Mouse (Mus musculus): Measurements from ENCODE around the gene She. TPM values are rescaled to one million over a fixed set of nuclear protein-coding genes. Genes with fewer than 3 reads are reported as not detected.
"Not testable (repeated sequence)": the region's sequence is repeated elsewhere in the genome, so short reads cannot be mapped to it uniquely, and the experiment has no call there.

She gene
- polyA plus RNA-seq (2015; fragmentation: Nextera tagmentation; extraction: Ambion mirVana) = 3.6 and 3.7 TPM in 2 replicates

- Histone ChIP-seq H3K27me3 (replicated peaks) (peaks cover 56% of the 10 kb centered on the region), H3K27ac (peak within 1 kb of the TSS; percentile 44; the same call in 1 of the 2 replicates)
Observed at GRCm38 (mm10) chr3:89830815-89831591, at the start of gene She. Gene She (plus strand): TSS chr3:89831370.

GRCm38 (mm10) chr3:89781640-89782039 lies 49.5 kb upstream of the She start:
- no peak overlapping the region for H3K4me3 ChIP-seq (replicated peaks)
- no peaks in the 10 kb centered on the region for H3K27me3 ChIP-seq (replicated peaks)
- H3K36me3 ChIP-seq = peaks cover 47% of the 10 kb centered on the region
- H3K4me1 ChIP-seq = peaks cover 9% of the 10 kb centered on the region
- ATAC-seq (ENCODE audit: insufficient read depth, low FRiP score, low read depth) = no peak
- H3K9me3 ChIP-seq = no peaks in the 10 kb centered on the region
- H3K4me2 ChIP-seq = no peak overlapping the region
- 74% methylated on average over 5 of the region's 5 CpGs for WGBS
- H3K27ac ChIP-seq = no peak overlapping the region
- no peak overlapping the region for H3K9ac ChIP-seq

More at GRCm38 (mm10) chr3:89830815-89831591, at the start of gene She:
- H3K4me3 ChIP-seq (replicated peaks) = peak within 1 kb of the TSS; percentile 42
- no peaks in the 10 kb centered on the region for H3K36me3 ChIP-seq
- H3K9ac ChIP-seq = peak within 1 kb of the TSS; percentile 29; the same call in 1 of the 2 replicates
- no peaks in the 10 kb centered on the region for H3K9me3 ChIP-seq
- WGBS = 2% methylated on average over 85 of the region's 96 CpGs
- H3K4me2 ChIP-seq = peak within 1 kb of the TSS; percentile 74
- ATAC-seq (ENCODE audit: insufficient read depth, low FRiP score, low read depth) = 0 out of 2 replicates have a peak, but pooled peaks have one; percentile 47
- H3K4me1 ChIP-seq = peaks cover 11% of the 10 kb centered on the region; the same call in 1 of the 2 replicates

DNA sequence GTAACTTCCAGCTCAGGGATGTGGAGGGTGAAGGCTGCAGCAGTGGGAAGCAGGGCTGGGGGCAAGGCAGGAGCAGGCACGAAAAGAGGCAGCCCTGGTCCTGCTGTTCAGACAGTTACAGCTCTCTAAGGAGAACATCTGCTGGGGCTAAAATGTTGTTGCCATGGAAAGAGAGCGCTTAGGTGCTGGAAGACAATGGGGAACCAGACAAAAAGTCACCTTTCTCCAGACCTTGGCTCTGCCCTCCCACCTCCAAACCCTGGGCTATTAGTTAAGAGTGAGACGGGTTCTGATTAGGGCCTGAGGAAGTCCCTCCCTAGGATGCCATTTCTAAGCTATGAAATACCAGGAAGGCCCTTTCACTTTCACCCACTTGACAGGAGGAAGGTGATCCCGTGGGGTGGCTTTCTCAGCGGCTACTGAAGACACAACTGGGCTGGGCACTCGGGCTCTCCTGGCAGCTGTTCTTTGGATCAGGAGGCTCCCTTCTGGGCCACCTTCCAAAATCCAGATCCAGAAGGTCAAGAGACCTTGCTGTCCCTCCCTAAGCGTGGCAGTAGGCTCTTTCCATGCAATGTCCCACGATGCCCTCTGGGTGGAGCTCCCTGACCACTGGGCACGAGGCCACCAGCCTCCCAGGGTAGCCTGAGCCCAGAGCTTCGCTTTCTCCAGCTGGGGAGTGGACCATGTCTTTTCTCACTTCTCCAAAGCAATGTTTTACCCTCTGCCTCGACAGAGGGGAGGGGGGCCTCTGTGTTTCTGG lies 46.0 kb upstream of the She start:
- H3K9ac ChIP-seq = no peak overlapping the region
- 14% methylated on average over 11 of the region's 11 CpGs for WGBS
- H3K4me2 ChIP-seq = peak overlapping the region; percentile 14; the same call in 1 of the 2 replicates
- H3K27ac ChIP-seq = peak overlapping the region; percentile 51
- ATAC-seq (ENCODE audit: insufficient read depth, low FRiP score, low read depth) = peak; percentile 54; the same call in 1 of the 2 replicates
- no peaks in the 10 kb centered on the region for H3K27me3 ChIP-seq (replicated peaks)
- H3K4me1 ChIP-seq = peaks cover 9% of the 10 kb centered on the region
- H3K4me3 ChIP-seq (replicated peaks) = no peak overlapping the region
- H3K9me3 ChIP-seq = no peaks in the 10 kb centered on the region
- peaks cover 24% of the 10 kb centered on the region for H3K36me3 ChIP-seq

DNA sequence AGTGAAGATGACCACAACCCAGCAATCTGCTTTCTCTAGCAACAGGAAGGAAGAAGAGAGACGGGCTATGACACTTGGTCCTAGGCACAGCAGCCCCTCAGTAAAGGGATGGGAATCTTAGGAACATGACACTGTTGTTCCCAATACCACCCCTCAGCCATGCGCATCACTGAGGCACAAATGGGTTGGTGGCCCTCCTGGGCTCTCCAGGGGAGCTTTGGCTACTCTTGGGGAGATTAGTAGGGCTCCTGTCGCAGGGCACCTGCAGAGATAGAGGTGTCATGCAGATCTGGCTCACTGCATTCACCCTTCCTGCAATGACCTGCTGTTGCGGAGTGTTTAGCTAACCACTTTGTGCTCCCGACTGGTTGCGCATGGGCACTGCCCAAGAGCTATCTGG lies 44.9 kb upstream of the She start:
- Histone ChIP-seq H3K4me3 (replicated peaks) (no peak overlapping the region), H3K27ac (no peak overlapping the region), H3K4me1 (peaks cover 9% of the 10 kb centered on the region), H3K36me3 (peaks cover 14% of the 10 kb centered on the region), H3K9ac (no peak overlapping the region), H3K4me2 (no peak overlapping the region), H3K9me3 (no peaks in the 10 kb centered on the region), H3K27me3 (replicated peaks) (no peaks in the 10 kb centered on the region)
- ATAC-seq (ENCODE audit: insufficient read depth, low FRiP score, low read depth) = no peak
- WGBS = 74% methylated on average over 6 of the region's 6 CpGs

- Histone ChIP-seq H3K36me3 (no peaks in the 10 kb centered on the region), H3K4me3 (replicated peaks) (no peak overlapping the region), H3K9me3 (no peaks in the 10 kb centered on the region), H3K9ac (no peak overlapping the region), H3K27me3 (replicated peaks) (no peaks in the 10 kb centered on the region), H3K27ac (no peak overlapping the region), H3K4me1 (peaks cover 9% of the 10 kb centered on the region), H3K4me2 (no peak overlapping the region)
- ATAC-seq (ENCODE audit: insufficient read depth, low FRiP score, low read depth) = no peak
- WGBS = 78% methylated on average over 16 of the region's 16 CpGs
Observed at GRCm38 (mm10) chr3:89788680-89789352, 42.4 kb upstream of the She start.

- no peaks in the 10 kb centered on the region for H3K36me3 ChIP-seq
- peaks cover 3% of the 10 kb centered on the region; the same call in 1 of the 2 replicates for H3K4me1 ChIP-seq
- no peaks in the 10 kb centered on the region for H3K27me3 ChIP-seq (replicated peaks)
- H3K9me3 ChIP-seq = no peaks in the 10 kb centered on the region
- 54% methylated on average over 2 of the region's 2 CpGs for WGBS
- H3K4me3 ChIP-seq (replicated peaks) = no peak overlapping the region
- H3K4me2 ChIP-seq = no peak overlapping the region
- ATAC-seq (ENCODE audit: insufficient read depth, low FRiP score, low read depth) = no peak
- H3K27ac ChIP-seq = no peak overlapping the region
- no peak overlapping the region for H3K9ac ChIP-seq
Observed at GRCm38 (mm10) chr3:89794616-89795015, 36.6 kb upstream of the She start.

GRCm38 (mm10) chr3:89795746-89796145 lies 35.4 kb upstream of the She start:
- no peaks in the 10 kb centered on the region for H3K9me3 ChIP-seq
- no peak for ATAC-seq (ENCODE audit: insufficient read depth, low FRiP score, low read depth)
- H3K9ac ChIP-seq = no peak overlapping the region
- no peaks in the 10 kb centered on the region for H3K36me3 ChIP-seq
- no peak overlapping the region for H3K4me2 ChIP-seq
- no peak overlapping the region for H3K27ac ChIP-seq
- H3K27me3 ChIP-seq (replicated peaks) = no peaks in the 10 kb centered on the region
- peaks cover 3% of the 10 kb centered on the region; the same call in 1 of the 2 replicates for H3K4me1 ChIP-seq
- no peak overlapping the region for H3K4me3 ChIP-seq (replicated peaks)
- WGBS = 62% methylated on average over 5 of the region's 5 CpGs

DNA sequence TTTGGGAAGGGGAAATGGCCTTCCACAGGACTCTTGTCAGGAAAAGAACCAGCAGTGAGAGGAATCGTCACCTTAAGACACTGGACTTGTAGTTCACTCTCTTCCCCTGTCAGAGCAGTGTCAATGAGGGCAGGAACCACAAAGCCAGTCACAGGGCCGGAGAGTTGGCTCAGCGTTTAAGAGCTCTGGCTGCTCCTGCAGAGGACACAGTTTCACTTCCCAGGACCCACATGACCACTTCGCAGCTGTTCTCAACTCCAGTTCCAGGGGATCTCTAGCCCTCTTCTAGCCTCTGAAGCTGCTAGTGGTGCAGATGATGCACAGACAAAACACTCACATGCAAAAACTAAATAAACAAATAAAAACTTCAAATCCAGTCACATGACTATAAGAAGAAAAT lies 34.8 kb upstream of the She start:
- Histone ChIP-seq H3K36me3 (no peaks in the 10 kb centered on the region), H3K9ac (no peak overlapping the region), H3K4me2 (no peak overlapping the region), H3K9me3 (no peaks in the 10 kb centered on the region), H3K27ac (no peak overlapping the region), H3K4me1 (peaks cover 3% of the 10 kb centered on the region), H3K4me3 (replicated peaks) (no peak overlapping the region), H3K27me3 (replicated peaks) (no peaks in the 10 kb centered on the region)
- ATAC-seq (ENCODE audit: insufficient read depth, low FRiP score, low read depth) = no peak
- WGBS = 32% methylated on average over 4 of the region's 4 CpGs

GRCm38 (mm10) chr3:89798518-89798917 lies 32.7 kb upstream of the She start:
- 78% methylated on average over 3 of the region's 3 CpGs for WGBS
- Histone ChIP-seq H3K27me3 (replicated peaks) (no peaks in the 10 kb centered on the region), H3K9ac (no peak overlapping the region), H3K4me2 (no peak overlapping the region), H3K4me3 (replicated peaks) (no peak overlapping the region), H3K4me1 (peaks cover 3% of the 10 kb centered on the region), H3K36me3 (no peaks in the 10 kb centered on the region), H3K27ac (no peak overlapping the region), H3K9me3 (no peaks in the 10 kb centered on the region)
- no peak for ATAC-seq (ENCODE audit: insufficient read depth, low FRiP score, low read depth)

DNA sequence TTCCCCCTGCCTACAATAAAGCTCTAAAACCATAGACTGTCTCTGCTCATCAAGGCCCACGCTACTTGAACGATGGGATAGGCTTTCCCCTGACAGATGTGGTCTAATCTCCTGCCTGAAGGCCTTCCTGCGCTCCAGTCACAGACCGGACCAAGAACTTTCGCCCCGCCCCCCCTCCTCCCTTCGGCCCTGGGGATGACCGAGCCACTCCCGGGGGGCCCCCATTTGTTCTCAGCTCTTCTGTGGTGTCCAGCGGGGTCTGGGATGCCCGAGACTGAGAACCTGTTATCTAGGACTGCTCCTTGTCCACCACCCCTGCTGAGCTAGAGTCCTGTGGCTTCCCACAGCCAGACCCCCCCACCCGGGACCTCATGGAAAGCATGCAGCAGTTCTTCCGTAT lies 31.7 kb upstream of the She start:
- Histone ChIP-seq H3K9me3 (no peaks in the 10 kb centered on the region), H3K27me3 (replicated peaks) (no peaks in the 10 kb centered on the region), H3K36me3 (no peaks in the 10 kb centered on the region), H3K27ac (no peak overlapping the region), H3K4me1 (peaks cover 3% of the 10 kb centered on the region), H3K9ac (no peak overlapping the region), H3K4me2 (peak overlapping the region; percentile 38), H3K4me3 (replicated peaks) (0 out of 2 replicates have a peak overlapping the region, but pooled peaks have one; percentile 9)
- 14% methylated on average over 13 of the region's 13 CpGs for WGBS
- no peak for ATAC-seq (ENCODE audit: insufficient read depth, low FRiP score, low read depth)

DNA sequence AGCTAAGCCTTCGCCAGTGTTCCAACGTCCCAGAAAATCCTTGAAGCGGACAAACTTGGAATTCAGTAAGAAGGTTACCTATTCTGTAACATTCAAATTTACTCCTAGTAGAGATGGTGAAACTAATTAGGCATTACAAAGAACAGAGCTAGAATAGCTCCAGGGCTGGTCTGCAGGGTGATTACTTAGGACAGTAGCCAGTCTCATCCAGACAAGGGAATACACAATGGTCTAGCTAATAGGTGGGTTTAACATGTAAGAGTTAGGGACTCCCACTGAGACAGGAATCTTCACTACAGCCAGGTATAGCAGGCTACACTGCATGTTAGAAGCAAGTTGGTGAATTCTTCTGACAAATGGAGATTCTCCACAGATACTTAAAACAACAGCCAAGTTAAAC lies 31.1 kb upstream of the She start:
- not testable (repeated sequence) for H3K4me2 ChIP-seq; H3K27ac ChIP-seq; H3K9me3 ChIP-seq; H3K4me1 ChIP-seq; H3K9ac ChIP-seq; H3K27me3 ChIP-seq (replicated peaks); H3K4me3 ChIP-seq (replicated peaks); H3K36me3 ChIP-seq; ATAC-seq (ENCODE audit: insufficient read depth, low FRiP score, low read depth)
- WGBS = 50% methylated on average over 3 of the region's 3 CpGs

All from stomach, embryonic 15.5 days (tissue).